Mouse (Mus musculus): ENCODE data around the gene Slc44a4.
"Not testable (repeated sequence)": the region's sequence is repeated elsewhere in the genome, so short reads cannot be mapped to it uniquely, and the experiment has no call there.

Gene Slc44a4

GRCm38 (mm10) chr17:34960702-34961493 lies 46.6 kb downstream of the Slc44a4 start:
- DNase-seq (ENCODE audit: low read depth, low spot score), result no peak

GRCm38 (mm10) chr17:34962125-34962524 lies 47.9 kb downstream of the Slc44a4 start:
- no peak for DNase-seq (ENCODE audit: low read depth, low spot score)

GRCm38 (mm10) chr17:34962841-34963240 lies 48.6 kb downstream of the Slc44a4 start:
- no peak for DNase-seq (ENCODE audit: low read depth, low spot score)

- DNase-seq (ENCODE audit: low read depth, low spot score), result peak; percentile 48
Measured at GRCm38 (mm10) chr17:34964640-34965049, 50.4 kb downstream of the Slc44a4 start.

GRCm38 (mm10) chr17:34965627-34966026 lies 51.4 kb downstream of the Slc44a4 start:
- no peak for DNase-seq (ENCODE audit: low read depth, low spot score)

GRCm38 (mm10) chr17:34969822-34970221 lies 55.6 kb downstream of the Slc44a4 start, which contains the start of gene Gm20481:
Gene Gm20481, plus strand, starts transcription at chr17:34969912.
- not testable (repeated sequence) for DNase-seq (ENCODE audit: low read depth, low spot score)

- not testable (repeated sequence) for DNase-seq (ENCODE audit: low read depth, low spot score)
Measured at GRCm38 (mm10) chr17:34970850-34971249, 56.6 kb downstream of the Slc44a4 start.

GRCm38 (mm10) chr17:34971694-34972068 lies 57.4 kb downstream of the Slc44a4 start:
- DNase-seq (ENCODE audit: low read depth, low spot score), result not testable (repeated sequence)

GRCm38 (mm10) chr17:34972069-34972749 lies 57.9 kb downstream of the Slc44a4 start, which contains the start of the genes Hspa1a and Hspa1l:
Gene Hspa1a, minus strand, starts transcription at chr17:34972156.
Gene Hspa1l, plus strand, starts transcription at chr17:34972703.
- DNase-seq (ENCODE audit: low read depth, low spot score), result peak; percentile 84

- DNase-seq (ENCODE audit: low read depth, low spot score), result no peak
Measured at GRCm38 (mm10) chr17:34975581-34976492, 61.6 kb downstream of the Slc44a4 start.

GRCm38 (mm10) chr17:34977000-34977399 lies 62.7 kb downstream of the Slc44a4 start:
- no peak for DNase-seq (ENCODE audit: low read depth, low spot score)

- DNase-seq (ENCODE audit: low read depth, low spot score), result no peak
Measured at GRCm38 (mm10) chr17:34978239-34978638, 64.0 kb downstream of the Slc44a4 start.

- no peak for DNase-seq (ENCODE audit: low read depth, low spot score)
Measured at GRCm38 (mm10) chr17:34979631-34980030, 65.4 kb downstream of the Slc44a4 start.

Data from ES-CJ7 (cell line).